Mouse (Mus musculus): Measurements from ENCODE around the gene Pax1.

Pax1 gene

GRCm38 (mm10) chr2:147372947-147373666 is 11.4 kb downstream of the Pax1 start:
- DNase-seq: no peak

- DNase-seq: no peak
Measured at GRCm38 (mm10) chr2:147373667-147374007, 11.9 kb downstream of the Pax1 start.

DNA sequence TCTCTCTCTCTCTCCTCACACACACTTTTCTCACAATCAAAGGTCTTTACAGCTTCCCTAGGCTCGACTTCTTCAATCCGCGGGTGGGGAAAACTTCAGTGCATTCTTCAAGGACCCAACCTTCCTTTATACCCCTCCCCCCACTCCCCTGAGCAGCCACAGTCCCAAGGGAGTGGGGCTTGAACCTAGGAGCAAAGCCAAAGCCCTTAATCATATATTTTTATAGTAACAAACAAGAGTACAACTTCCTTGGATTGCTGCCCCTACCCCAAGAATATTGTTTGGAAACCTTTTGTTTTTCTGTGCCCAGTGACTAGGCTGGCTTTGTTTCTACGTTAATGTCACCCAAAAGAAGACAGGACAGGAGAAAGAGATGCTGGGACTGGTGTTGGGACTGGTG is 12.5 kb downstream of the Pax1 start:
- no peak for DNase-seq

- no peak for DNase-seq
Measured at GRCm38 (mm10) chr2:147375019-147375715, 13.4 kb downstream of the Pax1 start.

- DNase-seq: peak; percentile 37
Measured at GRCm38 (mm10) chr2:147378934-147379333, 17.2 kb downstream of the Pax1 start.

DNA sequence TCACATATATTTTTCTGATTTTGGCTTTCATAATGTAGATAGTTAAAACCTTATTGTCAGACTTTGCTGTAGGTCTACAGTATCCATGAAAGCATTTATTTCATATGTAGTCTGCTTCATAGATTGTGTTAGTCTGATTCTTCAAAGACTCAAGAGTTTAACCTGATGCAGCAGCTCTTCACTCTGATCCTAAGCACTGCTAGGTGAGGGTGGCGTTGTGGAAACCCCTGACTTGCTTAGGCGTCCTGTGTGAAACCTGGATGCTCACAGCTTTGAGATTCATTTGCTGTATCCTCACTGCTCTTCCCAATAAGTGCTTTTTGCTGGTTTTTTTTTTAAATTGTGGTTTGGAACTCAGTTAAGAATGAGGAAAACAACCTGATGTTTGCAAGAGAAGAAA is 21.6 kb downstream of the Pax1 start:
- no peak for DNase-seq

- DNase-seq: no peak
Measured at GRCm38 (mm10) chr2:147386949-147387348, 25.2 kb downstream of the Pax1 start.

DNA sequence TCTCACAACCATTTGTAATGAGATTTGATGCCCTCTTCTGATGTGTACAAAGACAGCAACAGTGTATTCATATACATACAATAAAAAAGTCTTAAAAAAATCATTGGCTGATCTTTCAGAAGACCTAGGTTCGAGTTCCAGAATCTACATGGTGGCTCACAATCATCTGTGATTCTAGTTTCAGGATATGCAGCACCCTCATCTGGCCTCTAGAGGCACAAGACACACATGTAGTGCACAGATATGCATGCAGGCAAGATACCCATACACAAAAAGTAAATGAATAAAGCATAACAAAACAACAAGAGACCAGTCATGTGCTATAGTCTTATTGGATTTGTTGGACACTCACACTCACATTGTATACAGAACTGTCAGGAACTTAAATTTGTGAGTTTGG is 47.6 kb downstream of the Pax1 start:
- DNase-seq: no peak

DNA sequence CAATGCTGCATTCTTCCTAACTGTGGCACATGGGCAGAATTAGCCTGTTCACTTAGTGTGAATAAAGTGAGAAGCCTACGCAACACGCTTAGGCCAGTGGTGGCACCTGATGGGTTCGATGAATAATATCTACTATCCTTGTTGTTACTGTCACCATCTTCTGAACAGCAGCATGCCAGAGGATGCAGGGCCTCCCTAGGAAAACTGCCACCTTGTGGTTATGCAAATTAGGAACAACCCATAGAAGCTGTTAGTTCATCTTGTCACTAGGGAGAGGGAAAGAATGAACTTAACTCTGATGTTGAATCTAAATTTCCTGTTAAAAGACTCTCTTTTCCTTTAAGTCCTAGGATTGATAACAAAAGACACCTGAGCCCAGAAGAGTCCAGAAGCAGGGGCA is 53.3 kb downstream of the Pax1 start:
- DNase-seq: no peak

GRCm38 (mm10) chr2:147424582-147425255 is 63.0 kb downstream of the Pax1 start:
- no peak for DNase-seq

DNA sequence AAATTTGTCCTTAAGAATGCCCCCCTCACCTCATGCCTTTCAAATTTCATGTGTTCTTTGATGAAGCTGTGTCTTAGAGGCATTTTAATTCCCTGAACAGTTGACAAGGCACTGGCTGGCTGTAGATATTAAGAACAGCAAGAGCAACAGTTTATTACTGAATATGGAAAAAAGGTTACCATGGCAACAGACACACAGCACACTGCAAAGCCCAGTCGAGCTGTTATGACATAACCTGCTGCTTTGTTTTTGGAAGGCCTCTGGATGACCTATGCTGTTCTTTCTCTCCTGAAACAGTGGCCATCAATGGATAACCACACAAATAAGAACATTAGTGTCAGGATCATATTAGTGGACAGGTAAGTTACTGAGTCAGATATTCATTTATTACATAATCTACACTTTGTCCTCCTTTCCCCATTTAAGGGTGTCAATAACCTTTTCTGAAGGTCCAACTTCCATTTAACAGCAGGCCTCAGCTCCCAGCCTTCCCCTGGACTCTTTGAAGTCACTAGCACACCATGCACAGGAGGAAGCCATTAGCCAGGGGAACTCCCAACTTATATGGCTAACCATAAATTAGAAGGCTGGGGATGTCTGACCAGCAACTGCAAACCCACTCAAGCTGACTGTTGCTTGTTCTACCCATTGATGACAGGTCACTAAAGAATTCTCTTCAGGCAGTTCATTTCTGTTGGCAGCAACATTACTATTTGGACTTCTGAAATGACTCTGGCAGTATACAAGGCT is 68.1 kb downstream of the Pax1 start:
- DNase-seq: no peak

- DNase-seq: no peak
Measured at GRCm38 (mm10) chr2:147433120-147433519, 71.4 kb downstream of the Pax1 start.

Data from right cerebral cortex, adult 18-20 months (tissue).